Mouse (Mus musculus) liver, embryonic 14.5 days (tissue): ENCODE measurements around the gene Lrmda.

Source experiments
- CTCF ChIP-seq: IDR thresholded peaks from 2 replicates; pipeline ENCODE4 v1.5.1; 2016; ENCODE audit warnings: antibody characterized with exemption, low read depth, control low read depth
- EP300 ChIP-seq: IDR thresholded peaks from 2 replicates; pipeline ENCODE4 v1.6.1; 2016; ENCODE audit warnings: antibody characterized with exemption, low read depth

GRCm38 (mm10) chr14:22643494-22643893, 624.0 kb downstream of the Lrmda start:
- no peak for TF ChIP-seq CTCF
- TF ChIP-seq EP300, result no peak
